ENCODE assay signal across 20 mouse cellular contexts in the genomic region with DNA sequence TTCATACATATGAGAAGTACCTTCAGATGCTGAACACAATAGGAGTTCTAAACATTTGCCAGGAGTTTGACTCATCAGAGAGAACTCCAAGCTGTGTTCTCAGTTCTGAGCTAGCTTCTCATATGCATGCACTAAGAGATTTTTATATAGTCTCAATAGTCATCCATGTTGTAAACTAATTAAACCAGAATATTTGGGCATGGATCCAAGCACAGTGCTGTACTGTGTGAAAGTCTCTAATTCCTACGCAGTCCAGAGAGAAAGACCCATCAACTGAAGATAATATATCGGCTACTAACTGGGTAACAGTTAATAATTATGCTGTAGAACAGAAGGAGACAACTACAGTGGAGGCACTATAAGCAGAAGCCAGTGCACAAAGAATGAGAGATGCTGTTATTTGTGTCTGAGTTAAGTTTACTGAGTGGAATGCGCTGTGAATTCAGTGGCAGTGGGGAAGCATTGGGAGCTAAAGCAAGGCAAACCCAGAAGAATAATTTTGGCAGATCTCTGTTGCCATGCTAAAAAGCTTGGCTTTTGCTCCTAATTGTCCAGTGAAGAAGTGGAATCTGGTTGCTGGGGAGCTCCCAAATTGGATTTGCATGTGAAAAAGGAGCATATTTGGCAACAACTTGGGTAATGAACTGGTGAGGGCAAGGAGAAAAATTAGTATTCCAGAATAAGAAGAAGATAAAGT. TPM values are rescaled to one million over a fixed set of nuclear protein-coding genes. Genes with fewer than 3 reads are reported as not detected.
DNase-seq lines count a peak whose midpoint lies in the region; ATAC-seq and TF ChIP-seq lines count a peak whose summit lies in the region.
"Had no signal": no experiment of that assay in that cellular context is flagged by ENCODE, and none has a peak within 500 bp of the region (broad histone marks: within the 10 kb centered on the region; RNA-seq: fewer than 3 reads in every experiment).

No protein-coding gene starts in this region.

- WGBS in hindbrain, postnatal 0 days: 46% methylated on average over 3 of the region's 3 CpGs
- 73% methylated on average over 3 of the region's 3 CpGs for WGBS in intestine, embryonic 16.5 days

- H3K36me3 ChIP-seq in hindbrain, postnatal 0 days (ENCODE audit: insufficient read depth, low read length): no peaks in the 10 kb centered on the region
- H3K36me3 ChIP-seq in intestine, embryonic 16.5 days (ENCODE audit: control insufficient read depth, insufficient read depth, low read length): no peaks in the 10 kb centered on the region
- H3K36me3 ChIP-seq: embryonic facial prominence, embryonic 13.5 days; heart, embryonic 13.5 days; intestine, embryonic 15.5 days; limb, embryonic 12.5 days; liver, embryonic 12.5 days had no signal

- intact Hi-C loops in left cerebral cortex, postnatal 4 days (cut with DNase I): no loop called here

- peak; percentile 76 for ATAC-seq in hindbrain, postnatal 0 days
- no peak for ATAC-seq in intestine, embryonic 16.5 days
- ATAC-seq: intestine, embryonic 15.5 days; liver, embryonic 12.5 days had no signal

- no peak for TF ChIP-seq POLR2A in brain, embryonic 14.5 days (IDR thresholded peaks at IDR 0.05; ENCODE audit: borderline replicate concordance, extremely low read depth, insufficient read depth, insufficient read length, poor library complexity, severe bottlenecking)

- no peak overlapping the region for H3K27ac ChIP-seq in hindbrain, postnatal 0 days
- H3K27ac ChIP-seq in intestine, embryonic 16.5 days (ENCODE audit: low read length): no peak overlapping the region
- H3K27ac ChIP-seq: embryonic facial prominence, embryonic 13.5 days; heart, embryonic 13.5 days; intestine, embryonic 15.5 days; limb, embryonic 12.5 days; liver, embryonic 12.5 days had no signal

- no peaks in the 10 kb centered on the region for H3K9me3 ChIP-seq in hindbrain, postnatal 0 days (ENCODE audit: low read length)
- no peaks in the 10 kb centered on the region for H3K9me3 ChIP-seq in intestine, embryonic 16.5 days (ENCODE audit: control insufficient read depth, low read length)
- H3K9me3 ChIP-seq: embryonic facial prominence, embryonic 13.5 days; heart, embryonic 13.5 days; intestine, embryonic 15.5 days; limb, embryonic 12.5 days; liver, embryonic 12.5 days had no signal

- DNase-seq in cerebellum, postnatal 10 days: peak; percentile 7 to 14
- no peak for DNase-seq in cerebellum, postnatal 36 days
- DNase-seq in left cerebral cortex, postnatal 4 days: peak; percentile 5
- DNase-seq in left cerebral cortex, adult 11 months (ENCODE audit: low spot score): no peak
- peak; percentile 66 for DNase-seq in brain, embryonic 14.5 days (ENCODE audit: low read depth)
- DNase-seq in hindbrain, postnatal 0 days (ENCODE audit: low spot score): peak; percentile 61
- no peak for DNase-seq in kidney, adult 8-10 months
- DNase-seq: adrenal gland, adult 2 months; B cell, adult 2 months; gastrocnemius, postnatal 14 days; heart, adult 18-20 months; lung, adult 2 months; lung, postnatal 4 days; right cerebral cortex, adult 18-20 months had no signal

- H3K4me2 ChIP-seq in hindbrain, postnatal 0 days (ENCODE audit: low read depth, low read length): no peak overlapping the region
- no peak overlapping the region for H3K4me2 ChIP-seq in intestine, embryonic 16.5 days (ENCODE audit: low read depth, low read length)
- H3K4me2 ChIP-seq: embryonic facial prominence, embryonic 13.5 days; heart, embryonic 13.5 days; intestine, embryonic 15.5 days; limb, embryonic 12.5 days; liver, embryonic 12.5 days had no signal

- no peaks in the 10 kb centered on the region for H3K27me3 ChIP-seq in hindbrain, postnatal 0 days (ENCODE audit: insufficient read depth, low read length)
- no peaks in the 10 kb centered on the region for H3K27me3 ChIP-seq in intestine, embryonic 16.5 days (replicated peaks; ENCODE audit: control insufficient read depth, insufficient read depth, low read length)
- H3K27me3 ChIP-seq: embryonic facial prominence, embryonic 13.5 days; heart, embryonic 13.5 days; intestine, embryonic 15.5 days; limb, embryonic 12.5 days; liver, embryonic 12.5 days had no signal

- no peaks in the 10 kb centered on the region for H3K4me1 ChIP-seq in hindbrain, postnatal 0 days (ENCODE audit: insufficient read depth, low read length)
- H3K4me1 ChIP-seq in intestine, embryonic 16.5 days (ENCODE audit: control insufficient read depth, insufficient read depth, low read length): no peaks in the 10 kb centered on the region
- H3K4me1 ChIP-seq: embryonic facial prominence, embryonic 13.5 days; heart, embryonic 13.5 days; intestine, embryonic 15.5 days; limb, embryonic 12.5 days; liver, embryonic 12.5 days had no signal

- no peak overlapping the region for H3K9ac ChIP-seq in hindbrain, postnatal 0 days (replicated peaks; ENCODE audit: low read length)
- H3K9ac ChIP-seq in intestine, embryonic 16.5 days (ENCODE audit: low read depth, low read length): no peak overlapping the region
- H3K9ac ChIP-seq: embryonic facial prominence, embryonic 13.5 days; heart, embryonic 13.5 days; intestine, embryonic 15.5 days; limb, embryonic 12.5 days; liver, embryonic 12.5 days had no signal

- no peak overlapping the region for H3K4me3 ChIP-seq in hindbrain, postnatal 0 days (ENCODE audit: low read length)
- no peak overlapping the region for H3K4me3 ChIP-seq in intestine, embryonic 16.5 days (ENCODE audit: low read length)
- H3K4me3 ChIP-seq: embryonic facial prominence, embryonic 13.5 days; heart, embryonic 13.5 days; intestine, embryonic 15.5 days; limb, embryonic 12.5 days; liver, embryonic 12.5 days had no signal

- no peak for TF ChIP-seq CTCF in brain, embryonic 14.5 days (IDR thresholded peaks at IDR 0.05; ENCODE audit: borderline replicate concordance, extremely low read depth, insufficient read depth, insufficient read length)
- no peak for TF ChIP-seq CTCF in hindbrain, postnatal 0 days (IDR thresholded peaks at IDR 0.05; ENCODE audit: low read depth)

RNA-seq across cellular contexts. Expression of a gene that starts 47.5 kb away (rescaled TPM):
- 1 to 10 TPM; 5.6 to 6.9 TPM for total RNA-seq in left cerebral cortex, postnatal 4 days (2021)
- polyA plus RNA-seq in brain, embryonic 14.5 days (2012; rRNA removed): 1.7 and 2.9 TPM in 2 replicates
- total RNA-seq in hindbrain, postnatal 0 days (2014; rRNA removed): 9.6 and 13.4 TPM in 2 replicates
- polyA plus RNA-seq in hindbrain, postnatal 0 days (2015; fragmentation: Nextera tagmentation; extraction: Ambion mirVana): 3.9 and 5.6 TPM in 2 replicates
- 14.7 and 15.2 TPM in 2 replicates for polyA plus RNA-seq in intestine, embryonic 16.5 days (2015; fragmentation: Nextera tagmentation; extraction: Ambion mirVana)

Comparison
In these comparisons a context has a peak if more than half of its experiments do, and no peak if none do; other contexts are left out.
1. DNase-seq: peak in cerebellum, postnatal 10 days (2 of 2), left cerebral cortex, postnatal 4 days (single experiment), brain, embryonic 14.5 days (single experiment) and hindbrain, postnatal 0 days (single experiment); none in cerebellum, postnatal 36 days (0 of 2), left cerebral cortex, adult 11 months (single experiment) and kidney, adult 8-10 months (0 of 2).